Mouse (Mus musculus): Measurements from ENCODE around the gene Hacd1.

GRCm38 (mm10) chr2:14074221-14074901, 18.4 kb upstream of the Hacd1 start:
- no peak for TF ChIP-seq CTCF (IDR thresholded peaks at IDR 0.05; ENCODE audit: borderline replicate concordance, extremely low read depth, insufficient read depth, insufficient read length)
- no peak for TF ChIP-seq POLR2A (IDR thresholded peaks at IDR 0.05; ENCODE audit: borderline replicate concordance, extremely low read depth, insufficient read depth, insufficient read length, poor library complexity, severe bottlenecking)
